Mouse (Mus musculus): Measurements from ENCODE around the gene Stk33.
A peak's percentile ranks its signal among the peaks of the same experiment; 100 is the strongest.

The Stk33 gene

GRCm38 (mm10) chr7:109241313-109241712, 197.6 kb downstream of the Stk33 start:
- DNase-seq (ENCODE audit: low spot score in 2 of 2), result no peak

GRCm38 (mm10) chr7:109239346-109239745, 199.5 kb downstream of the Stk33 start:
- no peak for DNase-seq (ENCODE audit: low spot score in 2 of 2)

- DNase-seq (ENCODE audit: low spot score in 2 of 2), result no peak
These were observed 200.2 kb downstream of the Stk33 start for GRCm38 (mm10) chr7:109238724-109239123.

- no peak for DNase-seq (ENCODE audit: low spot score in 2 of 2)
These were observed 203.8 kb downstream of the Stk33 start for GRCm38 (mm10) chr7:109234882-109235640.

- no peak for DNase-seq (ENCODE audit: low spot score in 2 of 2)
These were observed 204.4 kb downstream of the Stk33 start for GRCm38 (mm10) chr7:109234476-109234875.

GRCm38 (mm10) chr7:109231881-109232321, 207.0 kb downstream of the Stk33 start:
- no peak for DNase-seq (ENCODE audit: low spot score in 2 of 2)

- DNase-seq (ENCODE audit: low spot score in 2 of 2), result no peak
These were observed 207.6 kb downstream of the Stk33 start for GRCm38 (mm10) chr7:109231307-109231706.

GRCm38 (mm10) chr7:109230806-109231205, 208.1 kb downstream of the Stk33 start:
- peak; percentile 48 to 56 for DNase-seq (ENCODE audit: low spot score in 2 of 2)

Data from right cerebral cortex, postnatal 36 days (tissue).